Mouse (Mus musculus) forebrain, embryonic 11.5 days (tissue): ENCODE results near the gene Ift81. TPM values are rescaled to one million over a fixed set of nuclear protein-coding genes. Genes with fewer than 3 reads are reported as not detected.
A peak's percentile ranks its signal among the peaks of the same experiment; 100 is the strongest.

Source experiments
- ATAC-seq: fragments of 200-750 bp; cut with Nextera tagmentation; replicated peaks from 2 replicates; pipeline ENCODE4 v1.8.0; 2017; ENCODE audit warnings: moderate TSS enrichment; ENCODE audit not compliant: low FRiP score
- DNase-seq: peaks from one replicate; pipeline ENCODE4 v3.0.0-alpha.2; 2017; ENCODE audit warnings: low spot score
- H3K27ac ChIP-seq: fragments of 300-500 bp; sonication (generic); 2 replicates; pipeline ENCODE4 v1.5.1; 2014; ENCODE audit warnings: low read depth, low read length
- H3K27me3 ChIP-seq: fragments of 300-500 bp; sonication (generic); 2 replicates; pipeline ENCODE4 v1.6.1; 2014; ENCODE audit warnings: mild to moderate bottlenecking, low read length, mixed read lengths; ENCODE audit not compliant: control insufficient read depth, insufficient read depth
- H3K36me3 ChIP-seq: fragments of 300-500 bp; sonication (generic); 2 replicates; pipeline ENCODE4 v1.6.1; 2014; ENCODE audit warnings: mild to moderate bottlenecking, low read length, moderate library complexity, mixed read lengths; ENCODE audit not compliant: control insufficient read depth, insufficient read depth
- H3K4me1 ChIP-seq: fragments of 300-500 bp; sonication (generic); replicated peaks from 2 replicates; pipeline ENCODE4 v1.6.1; 2014; ENCODE audit warnings: low read length, mixed read lengths; ENCODE audit not compliant: control insufficient read depth, insufficient read depth
- H3K4me2 ChIP-seq: fragments of 300-500 bp; sonication (generic); 2 replicates; pipeline ENCODE4 v1.6.1; 2014; ENCODE audit warnings: low read depth, mild to moderate bottlenecking, low read length, moderate library complexity, mixed read lengths; ENCODE audit not compliant: severe bottlenecking
- H3K4me3 ChIP-seq: fragments of 300-500 bp; sonication (generic); 2 replicates; pipeline ENCODE4 v1.5.1; 2014; ENCODE audit warnings: low read depth, low read length
- H3K9ac ChIP-seq: fragments of 300-500 bp; sonication (generic); 2 replicates; pipeline ENCODE4 v1.6.1; 2014; ENCODE audit warnings: low read length
- H3K9me3 ChIP-seq: fragments of 300-500 bp; sonication (generic); 2 replicates; pipeline ENCODE4 v1.6.1; 2016; ENCODE audit warnings: low read length, mixed read lengths; ENCODE audit not compliant: control insufficient read depth
- WGBS: fragments of 180-500 bp; shearing (Covaris S2); extraction: QIAGEN DNeasy Blood & Tissue Kit; methylation state at CpG from one replicate; pipeline ENCODE4 v1.1.7; 2014; 5-methylcytosine and 5-hydroxymethylcytosine counted together
- polyA plus RNA-seq: library from polyadenylated mRNA; unstranded; fragments of >200 nt; fragmentation: Nextera tagmentation; extraction: Ambion mirVana; gene quantifications from 2 replicates; pipeline ENCODE4 v1.2.1, GENCODE M21; 2014

Ift81 gene
- polyA plus RNA-seq, 1 experiment from 2014 or later = 49.4 TPM

DNA sequence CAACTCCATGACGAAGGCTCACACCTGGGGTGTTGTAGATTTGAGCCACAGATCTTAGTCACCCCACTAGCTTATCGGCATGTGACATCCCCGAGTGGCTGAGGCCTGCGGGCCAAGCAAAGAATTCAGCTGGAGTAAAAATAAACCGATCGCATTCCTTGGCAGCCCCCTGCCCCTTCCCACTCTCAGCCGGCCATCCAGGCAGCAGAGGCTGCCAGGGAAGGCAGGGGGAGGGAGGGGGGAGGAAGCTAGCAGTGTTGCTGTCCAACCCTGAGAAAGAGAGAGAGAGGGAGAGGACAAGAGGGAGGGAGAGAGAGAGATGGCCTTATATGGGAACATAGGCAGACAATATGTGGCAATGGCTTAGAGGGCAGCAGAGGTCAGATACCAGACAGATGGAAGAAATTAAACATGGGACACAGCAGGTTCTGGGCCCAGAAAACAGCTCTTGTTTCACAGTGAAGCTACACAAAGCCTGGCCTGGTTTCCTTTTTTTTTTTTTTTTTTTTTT is 7.1 kb upstream of the Ift81 start:
- Histone ChIP-seq H3K36me3 (no peaks in the 10 kb centered on the region), H3K9ac (no peak overlapping the region), H3K4me3 (no peak overlapping the region), H3K27ac (no peak overlapping the region), H3K4me1 (no peaks in the 10 kb centered on the region), H3K9me3 (no peaks in the 10 kb centered on the region), H3K4me2 (no peak overlapping the region), H3K27me3 (no peaks in the 10 kb centered on the region)
- no peak for ATAC-seq
- 29% methylated on average over 7 of the region's 7 CpGs for WGBS
- DNase-seq = peak; percentile 74

DNA sequence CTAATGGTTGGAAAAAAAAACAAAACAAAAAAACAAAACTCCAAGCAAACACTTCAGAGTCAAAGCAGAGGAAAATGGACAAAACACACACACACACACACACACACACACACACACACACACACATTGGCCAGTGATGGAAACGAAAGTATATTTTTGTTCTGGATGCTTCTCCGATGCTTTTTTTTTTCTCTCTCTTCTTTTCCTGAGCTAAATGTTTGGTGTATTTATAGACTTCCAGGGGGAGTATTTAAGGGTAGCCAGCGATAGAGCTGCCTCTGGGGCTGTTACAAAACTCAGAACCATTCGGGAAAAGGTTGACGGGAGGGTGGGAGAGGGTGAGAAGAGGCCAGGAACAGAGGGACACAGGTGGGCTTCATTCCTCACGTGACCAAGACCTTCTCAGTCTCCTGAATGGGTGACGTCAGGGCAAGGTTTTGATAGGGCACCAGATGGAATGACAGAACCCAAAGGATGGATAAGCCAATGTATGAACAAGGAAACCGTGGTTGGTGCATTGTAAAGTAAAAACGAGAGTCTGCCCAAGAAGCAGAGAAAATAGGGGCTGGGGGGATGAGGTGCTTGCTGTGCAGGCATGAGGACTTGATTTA is 5.5 kb upstream of the Ift81 start:
- Histone ChIP-seq H3K4me1 (no peaks in the 10 kb centered on the region), H3K9ac (no peak overlapping the region), H3K27ac (no peak overlapping the region), H3K4me2 (no peak overlapping the region), H3K36me3 (no peaks in the 10 kb centered on the region), H3K27me3 (no peaks in the 10 kb centered on the region), H3K4me3 (no peak overlapping the region), H3K9me3 (no peaks in the 10 kb centered on the region)
- 88% methylated on average over 9 of the region's 9 CpGs for WGBS
- ATAC-seq (no peak), DNase-seq (peak; percentile 20)

DNA sequence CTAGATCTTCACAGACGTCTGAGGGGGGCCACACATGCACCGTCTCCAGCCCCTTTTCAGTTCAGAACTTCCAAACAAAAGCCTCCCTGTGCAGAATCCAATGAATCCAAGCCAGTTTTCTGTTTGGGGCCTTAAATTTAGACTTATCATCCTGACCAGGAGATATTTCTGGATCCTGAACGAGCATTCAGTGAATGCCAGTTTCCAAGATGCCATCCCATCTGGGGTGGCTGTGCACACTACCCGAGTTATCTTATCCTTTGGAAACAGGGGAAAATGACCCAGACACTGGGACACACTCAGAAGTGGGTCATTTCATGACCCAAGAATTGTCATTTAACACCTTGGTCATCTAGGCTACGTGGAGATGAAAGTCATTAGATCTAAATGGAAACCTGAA is 3.4 kb upstream of the Ift81 start:
- peak; percentile 25 for DNase-seq
- H3K4me1 ChIP-seq = no peaks in the 10 kb centered on the region; the same call in 1 of the 2 replicates
- no peaks in the 10 kb centered on the region for H3K9me3 ChIP-seq
- H3K9ac ChIP-seq = no peak overlapping the region
- H3K36me3 ChIP-seq = no peaks in the 10 kb centered on the region
- H3K4me3 ChIP-seq = no peak overlapping the region
- WGBS = 79% methylated on average over 5 of the region's 5 CpGs
- H3K27ac ChIP-seq = no peak overlapping the region
- H3K27me3 ChIP-seq = no peaks in the 10 kb centered on the region
- no peak overlapping the region for H3K4me2 ChIP-seq
- no peak for ATAC-seq

DNA sequence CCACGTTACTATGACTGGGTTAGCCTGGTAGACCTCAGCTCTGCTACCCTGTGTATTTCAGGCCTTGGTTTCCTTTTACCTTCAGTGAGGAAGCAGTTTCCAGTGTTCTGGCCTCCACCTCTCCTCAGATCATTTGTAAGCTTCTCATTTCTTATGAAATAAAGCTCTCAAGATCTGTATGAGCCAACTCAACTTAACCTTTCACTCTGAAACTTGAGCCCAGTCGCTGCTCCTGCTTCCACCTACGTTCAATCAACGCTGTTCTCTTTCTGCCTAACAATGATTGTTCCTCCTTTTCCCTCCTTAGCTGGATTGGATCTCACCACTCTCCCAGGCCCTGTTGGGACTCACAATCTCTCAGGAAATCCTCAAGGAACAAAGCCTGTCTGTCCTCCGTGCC is 2.7 kb downstream of the Ift81 start:
- Histone ChIP-seq H3K36me3 (no peaks in the 10 kb centered on the region; the same call in none of the 2 replicates), H3K27ac (no peak overlapping the region), H3K9me3 (no peaks in the 10 kb centered on the region), H3K4me1 (no peaks in the 10 kb centered on the region; the same call in 1 of the 2 replicates), H3K4me2 (no peak overlapping the region), H3K27me3 (no peaks in the 10 kb centered on the region), H3K9ac (no peak overlapping the region), H3K4me3 (no peak overlapping the region)
- 70% methylated on average over 5 of the region's 5 CpGs for WGBS
- ATAC-seq = no peak
- DNase-seq = no peak

DNA sequence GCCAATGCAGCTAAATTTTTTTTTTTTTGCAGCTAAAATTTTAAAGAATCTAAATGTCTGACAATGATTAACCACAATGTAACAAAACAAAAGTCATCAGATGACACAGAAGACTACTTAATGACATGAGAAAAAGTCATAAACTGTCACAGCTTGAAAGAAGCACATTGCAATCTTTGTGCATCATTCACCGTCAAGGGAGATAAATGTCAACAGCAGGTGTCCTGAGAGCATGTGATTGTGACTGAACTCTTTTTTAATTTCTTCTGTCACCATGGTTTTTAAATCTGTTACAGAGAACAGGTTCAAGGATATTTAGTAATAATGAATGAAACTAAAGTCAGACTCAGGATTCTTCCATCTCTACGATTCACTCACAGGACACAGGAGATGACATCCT is 9.4 kb downstream of the Ift81 start:
- no peak overlapping the region for H3K27ac ChIP-seq
- H3K9ac ChIP-seq = no peak overlapping the region
- peaks cover 3% of the 10 kb centered on the region for H3K36me3 ChIP-seq
- no peaks in the 10 kb centered on the region for H3K27me3 ChIP-seq
- ATAC-seq (no peak), DNase-seq (peak; percentile 10)
- no peaks in the 10 kb centered on the region for H3K4me1 ChIP-seq
- H3K4me2 ChIP-seq = no peak overlapping the region
- H3K9me3 ChIP-seq = no peaks in the 10 kb centered on the region
- 95% methylated on average over 2 of the region's 2 CpGs for WGBS
- H3K4me3 ChIP-seq = no peak overlapping the region

DNA sequence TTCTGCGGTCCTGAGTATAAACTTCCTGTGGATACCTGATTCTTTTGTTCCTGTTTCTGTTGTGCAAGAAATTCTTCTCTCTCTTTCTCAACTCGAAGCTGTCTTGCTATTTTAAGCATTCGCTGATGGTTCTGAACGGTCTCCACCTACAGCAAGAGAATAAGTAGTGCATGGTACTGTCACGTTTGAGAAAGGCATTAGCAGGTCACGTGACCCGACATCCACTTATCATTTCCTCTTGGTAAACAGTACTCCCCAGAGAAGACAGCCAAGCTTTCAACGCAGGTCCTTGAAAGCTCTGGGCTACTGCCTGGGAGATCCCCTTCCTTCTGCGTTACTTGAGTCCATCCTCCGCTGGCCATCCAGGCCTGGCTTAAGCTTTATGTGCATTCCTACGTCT is 12.1 kb downstream of the Ift81 start:
- peaks cover 6% of the 10 kb centered on the region for H3K36me3 ChIP-seq
- no peaks in the 10 kb centered on the region for H3K9me3 ChIP-seq
- ATAC-seq = no peak

GRCm38 (mm10) chr5:122595470-122595869 is 18.8 kb downstream of the Ift81 start:
- H3K4me3 ChIP-seq = no peak overlapping the region
- no peak for DNase-seq
- no peak overlapping the region for H3K27ac ChIP-seq
- H3K9me3 ChIP-seq = no peaks in the 10 kb centered on the region
- 94% methylated on average over 4 of the region's 4 CpGs for whole genome bisulfite sequencing
- ATAC-seq = no peak
- H3K36me3 ChIP-seq = peaks cover 3% of the 10 kb centered on the region
- H3K9ac ChIP-seq = no peak overlapping the region
- H3K4me2 ChIP-seq = no peak overlapping the region
- no peaks in the 10 kb centered on the region for H3K4me1 ChIP-seq
- H3K27me3 ChIP-seq = no peaks in the 10 kb centered on the region

More for the DNA sequence above, 12.1 kb downstream of the Ift81 start:
- Histone ChIP-seq H3K27ac (no peak overlapping the region), H3K4me1 (no peaks in the 10 kb centered on the region), H3K4me2 (no peak overlapping the region), H3K9ac (no peak overlapping the region), H3K4me3 (no peak overlapping the region), H3K27me3 (no peaks in the 10 kb centered on the region)
- WGBS = 90% methylated on average over 11 of the region's 11 CpGs
- peak; percentile 27 for DNase-seq

GRCm38 (mm10) chr5:122589891-122590290 is 24.4 kb downstream of the Ift81 start:
- H3K4me2 ChIP-seq = no peak overlapping the region
- H3K4me3 ChIP-seq = no peak overlapping the region
- no peaks in the 10 kb centered on the region for H3K4me1 ChIP-seq
- H3K27me3 ChIP-seq = no peaks in the 10 kb centered on the region
- DNase-seq (no peak), ATAC-seq (no peak)
- no peaks in the 10 kb centered on the region; the same call in 1 of the 2 replicates for H3K36me3 ChIP-seq
- H3K27ac ChIP-seq = no peak overlapping the region
- H3K9ac ChIP-seq = no peak overlapping the region
- 88% methylated on average over 4 of the region's 4 CpGs for WGBS
- H3K9me3 ChIP-seq = no peaks in the 10 kb centered on the region

GRCm38 (mm10) chr5:122585546-122585945 is 28.8 kb downstream of the Ift81 start:
- H3K4me2 ChIP-seq = no peak overlapping the region
- peaks cover under 1% of the 10 kb centered on the region; the same call in 1 of the 2 replicates for H3K36me3 ChIP-seq
- no peaks in the 10 kb centered on the region for H3K27me3 ChIP-seq
- no peaks in the 10 kb centered on the region for H3K9me3 ChIP-seq
- no peaks in the 10 kb centered on the region for H3K4me1 ChIP-seq
- no peak overlapping the region for H3K9ac ChIP-seq
- DNase-seq (no peak), ATAC-seq (no peak)
- no peak overlapping the region for H3K4me3 ChIP-seq
- no peak overlapping the region for H3K27ac ChIP-seq
- 87% methylated on average over 9 of the region's 9 CpGs for WGBS
